Mouse (Mus musculus) brain, embryonic 14.5 days (tissue): ENCODE measurements around the gene Scfd2.

Experiments
- CTCF ChIP-seq: fragments of 200-500 bp; IDR thresholded peaks from 2 replicates; pipeline ENCODE4 v1.5.1; 2012; ENCODE audit warnings: inconsistent platforms, mild to moderate bottlenecking, moderate library complexity, borderline replicate concordance; ENCODE audit not compliant: insufficient read depth, insufficient read length; ENCODE audit errors: extremely low read depth
- POLR2A ChIP-seq: fragments of 200-500 bp; IDR thresholded peaks from 2 replicates; pipeline ENCODE4 v1.6.1; 2012; ENCODE audit warnings: mild to moderate bottlenecking, inconsistent platforms, borderline replicate concordance; ENCODE audit not compliant: poor library complexity, insufficient read depth, insufficient read length, severe bottlenecking; ENCODE audit errors: extremely low read depth

- TF ChIP-seq CTCF (no peak), POLR2A (peak; percentile 58; the same call in 1 of the 2 replicates)
Observed at GRCm38 (mm10) chr5:74535240-74536021, 3.9 kb upstream of the Scfd2 start, which contains the start of gene Fip1l1.
